Mouse (Mus musculus) C2C12 (cell line): ENCODE results near the gene Ppm1h. TPM values are rescaled to one million over a fixed set of nuclear protein-coding genes. Genes with fewer than 3 reads are reported as not detected.

ENCODE experiments used
- H3K27me3 ChIP-seq: one replicate; pipeline ENCODE4 v1.6.1; 2011; ENCODE audit not compliant: control insufficient read depth, insufficient read depth, insufficient read length
- H3K36me3 ChIP-seq: one replicate; pipeline ENCODE4 v1.6.1; 2011; ENCODE audit not compliant: control insufficient read depth, insufficient read depth
- H3K4me3 ChIP-seq: one replicate; pipeline ENCODE4 v1.5.1; 2011; ENCODE audit warnings: mild to moderate bottlenecking, control low read depth; ENCODE audit not compliant: poor library complexity, insufficient read depth, severe bottlenecking
- H3K79me2 ChIP-seq: one replicate; pipeline ENCODE4 v1.6.1; 2011; ENCODE audit not compliant: control insufficient read depth, insufficient read depth
- H3K79me3 ChIP-seq: one replicate; pipeline ENCODE4 v1.6.1; 2011; ENCODE audit warnings: low read depth, control low read depth
- H3ac ChIP-seq: one replicate; pipeline ENCODE3; 2011; ENCODE audit warnings: low read depth; ENCODE audit not compliant: control insufficient read depth, insufficient read length
- CEBPB ChIP-seq: IDR thresholded peaks from one replicate; pipeline ENCODE4 v1.6.1; 2011; ENCODE audit warnings: low read depth, mild to moderate bottlenecking, control low read depth, moderate library complexity
- CTCF ChIP-seq: IDR thresholded peaks from one replicate; pipeline ENCODE4 v1.5.1; 2011; ENCODE audit not compliant: control insufficient read depth, insufficient read depth, insufficient read length
- FOSL1 ChIP-seq: IDR thresholded peaks from one replicate; pipeline ENCODE4 v1.8.0; 2011; ENCODE audit warnings: mild to moderate bottlenecking, low read length; ENCODE audit not compliant: poor library complexity, insufficient read depth, severe bottlenecking
- MAX ChIP-seq: IDR thresholded peaks from one replicate; pipeline ENCODE4 v1.6.1; 2011; ENCODE audit warnings: mild to moderate bottlenecking, control low read depth
- MYOD1 ChIP-seq: IDR thresholded peaks from one replicate; pipeline ENCODE4 v1.6.1; 2011; ENCODE audit warnings: low read depth; ENCODE audit not compliant: control insufficient read depth, insufficient read length
- MYOG ChIP-seq: IDR thresholded peaks from one replicate; pipeline ENCODE4 v1.6.1; 2011; ENCODE audit not compliant: control insufficient read depth, insufficient read length; ENCODE audit errors: extremely low read depth
- USF1 ChIP-seq: IDR thresholded peaks from one replicate; pipeline ENCODE4 v1.6.1; 2011; ENCODE audit warnings: low read depth, mild to moderate bottlenecking, control low read depth, moderate library complexity
- polyA plus RNA-seq: library from polyadenylated mRNA; unstranded; fragments of >200 nt; fragmentation: generic; extraction: Trizol; gene quantifications from one replicate; pipeline ENCODE4 v1.2.1, GENCODE M21; 2012; ENCODE audit warnings: missing spikeins

Gene Ppm1h
- polyA plus RNA-seq, 1 experiment: 0.06 TPM

- Histone ChIP-seq H3K79me2 (no peaks in the 10 kb centered on the region), H3K4me3 (no peak overlapping the region), H3K27me3 (no peaks in the 10 kb centered on the region), H3ac (no peak overlapping the region), H3K79me3 (no peaks in the 10 kb centered on the region), H3K36me3 (no peaks in the 10 kb centered on the region)
- no peak for TF ChIP-seq USF1
- no peak for TF ChIP-seq CTCF
- TF ChIP-seq FOSL1: no peak
- no peak for TF ChIP-seq MYOG
- no peak for TF ChIP-seq MAX
- no peak for TF ChIP-seq MYOD1
- TF ChIP-seq CEBPB: no peak
Measured at GRCm38 (mm10) chr10:122912701-122913368, 234.3 kb downstream of the Ppm1h start.

DNA sequence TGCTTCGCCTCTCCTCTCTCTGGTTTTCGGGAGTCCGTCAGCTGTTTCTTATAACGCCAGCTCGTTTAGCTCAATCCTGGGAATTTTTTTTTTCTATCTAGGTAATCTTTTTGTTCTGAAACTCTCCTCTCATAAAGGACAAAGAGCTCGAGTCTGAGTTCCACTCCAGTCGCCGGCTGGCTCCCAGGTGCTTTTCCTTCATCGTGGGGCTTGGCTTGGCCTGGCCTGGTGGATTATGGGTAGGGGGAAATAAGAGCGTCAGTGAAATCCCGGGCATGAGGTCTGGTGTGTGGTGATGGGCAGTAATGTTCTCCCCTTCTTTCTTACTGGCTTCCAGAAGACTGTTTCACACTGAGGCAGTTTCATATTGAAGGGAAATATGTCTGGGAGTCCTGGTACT lies 234.8 kb downstream of the Ppm1h start:
- no peak overlapping the region for H3K4me3 ChIP-seq
- no peaks in the 10 kb centered on the region for H3K36me3 ChIP-seq
- no peak for TF ChIP-seq CTCF
- no peak for TF ChIP-seq USF1
- TF ChIP-seq MYOG: no peak
- no peak for TF ChIP-seq MYOD1
- no peak for TF ChIP-seq CEBPB
- TF ChIP-seq FOSL1: no peak
- no peak for TF ChIP-seq MAX
- no peaks in the 10 kb centered on the region for H3K79me3 ChIP-seq
- H3ac ChIP-seq: no peak overlapping the region
- no peaks in the 10 kb centered on the region for H3K27me3 ChIP-seq
- no peaks in the 10 kb centered on the region for H3K79me2 ChIP-seq

- no peaks in the 10 kb centered on the region for H3K36me3 ChIP-seq
- no peaks in the 10 kb centered on the region for H3K27me3 ChIP-seq
- H3ac ChIP-seq: no peak overlapping the region
- H3K79me2 ChIP-seq: no peaks in the 10 kb centered on the region
- H3K4me3 ChIP-seq: no peak overlapping the region
- no peaks in the 10 kb centered on the region for H3K79me3 ChIP-seq
- no peak for TF ChIP-seq MYOG
- no peak for TF ChIP-seq CTCF
- TF ChIP-seq MYOD1: no peak
- no peak for TF ChIP-seq FOSL1
- TF ChIP-seq CEBPB: no peak
- no peak for TF ChIP-seq USF1
- TF ChIP-seq MAX: no peak
Measured at GRCm38 (mm10) chr10:122915905-122916304, 237.3 kb downstream of the Ppm1h start.

- no peak for TF ChIP-seq FOSL1
- Histone ChIP-seq H3K4me3 (no peak overlapping the region), H3K79me2 (no peaks in the 10 kb centered on the region), H3K27me3 (no peaks in the 10 kb centered on the region), H3K79me3 (no peaks in the 10 kb centered on the region), H3K36me3 (no peaks in the 10 kb centered on the region), H3ac (no peak overlapping the region)
Measured at GRCm38 (mm10) chr10:122917648-122918324, 239.2 kb downstream of the Ppm1h start.

DNA sequence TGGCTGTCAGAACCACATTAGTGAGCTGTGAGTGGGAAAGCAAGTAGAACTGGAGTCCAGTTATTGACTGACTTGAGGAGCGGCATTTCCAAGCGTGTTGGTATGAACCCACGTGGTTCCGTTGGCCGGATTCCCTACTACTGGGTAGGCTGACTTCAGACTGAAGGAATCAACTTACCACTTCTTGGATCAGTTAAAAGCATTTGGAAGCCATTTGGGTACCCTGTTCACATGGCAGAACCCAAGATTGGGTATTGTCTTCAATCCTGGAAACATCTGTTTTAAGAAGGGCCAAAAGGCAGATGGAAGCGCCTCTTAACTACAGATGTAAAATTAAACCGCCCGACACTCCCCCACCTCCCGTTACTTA lies 239.7 kb downstream of the Ppm1h start:
- H3K36me3 ChIP-seq: no peaks in the 10 kb centered on the region
- no peak overlapping the region for H3K4me3 ChIP-seq
- H3K79me3 ChIP-seq: no peaks in the 10 kb centered on the region
- H3K79me2 ChIP-seq: no peaks in the 10 kb centered on the region
- H3ac ChIP-seq: no peak overlapping the region
- no peaks in the 10 kb centered on the region for H3K27me3 ChIP-seq
- no peak for TF ChIP-seq MYOD1

DNA sequence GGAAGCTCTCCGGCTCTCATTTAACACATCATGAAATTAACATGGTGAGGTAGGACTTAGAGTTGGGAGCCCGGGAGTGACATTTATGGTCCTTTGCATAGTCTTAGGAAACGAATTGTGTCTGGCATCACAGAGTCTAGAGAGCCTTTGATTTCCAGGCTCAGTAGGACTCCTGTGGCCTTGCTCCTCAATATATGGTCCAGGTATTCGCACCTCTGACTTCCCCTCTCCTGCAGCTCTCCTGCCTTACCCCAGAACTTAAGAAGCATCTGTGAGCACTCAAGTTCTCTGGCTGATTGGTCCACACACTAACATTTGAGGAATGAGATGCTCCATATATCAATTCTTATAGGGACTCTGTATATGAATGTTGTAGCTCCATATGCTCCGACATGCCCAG lies 240.2 kb downstream of the Ppm1h start:
- Histone ChIP-seq H3K79me3 (no peaks in the 10 kb centered on the region), H3K79me2 (no peaks in the 10 kb centered on the region), H3K4me3 (no peak overlapping the region), H3K27me3 (no peaks in the 10 kb centered on the region), H3ac (no peak overlapping the region), H3K36me3 (no peaks in the 10 kb centered on the region)
- no peak for TF ChIP-seq MAX
- no peak for TF ChIP-seq MYOD1
- TF ChIP-seq MYOG: no peak
- TF ChIP-seq CEBPB: no peak
- no peak for TF ChIP-seq FOSL1
- no peak for TF ChIP-seq USF1

DNA sequence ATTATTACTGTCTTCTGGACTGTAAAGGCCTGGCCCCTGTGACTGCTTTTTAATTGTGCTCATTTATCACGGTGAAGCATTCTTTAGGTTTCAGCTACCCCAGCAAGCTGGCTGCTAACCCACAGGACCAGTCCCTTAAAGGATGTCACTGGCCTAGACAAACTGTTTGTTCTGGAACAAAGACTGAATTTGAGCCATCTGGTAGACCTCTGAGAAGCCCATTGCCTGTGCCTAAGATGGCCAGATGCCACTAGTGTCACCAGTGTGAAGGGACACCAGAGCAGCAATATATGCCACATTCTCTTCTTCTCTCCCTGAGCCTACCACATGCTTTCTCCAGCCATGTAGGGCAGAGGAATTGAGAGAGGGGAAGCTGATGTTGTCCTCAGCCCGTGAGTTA lies 240.9 kb downstream of the Ppm1h start:
- Histone ChIP-seq H3K4me3 (no peak overlapping the region), H3K27me3 (no peaks in the 10 kb centered on the region), H3K79me3 (no peaks in the 10 kb centered on the region), H3ac (no peak overlapping the region), H3K79me2 (no peaks in the 10 kb centered on the region), H3K36me3 (no peaks in the 10 kb centered on the region)
- TF ChIP-seq MYOG (no peak), CEBPB (no peak), MAX (no peak), CTCF (no peak)
